Mouse (Mus musculus): ENCODE measurements around the gene Sf3a2. TPM values are rescaled to one million over a fixed set of nuclear protein-coding genes. Genes with fewer than 3 reads are reported as not detected.

Gene Sf3a2
- 12.1 and 15.3 TPM in 2 replicates for polyA plus RNA-seq (2012; ENCODE audit: insufficient read depth, insufficient read length, missing spikeins)

GRCm38 (mm10) chr10:80798150-80799006 lies at the start of gene Sf3a2, which contains the start of gene Plekhj1:
Gene Sf3a2 (plus strand): TSS chr10:80798198.
Gene Plekhj1 (minus strand): TSS chr10:80798626.
- peak within 1 kb of the TSS; percentile 90 for H3K4me3 ChIP-seq (ENCODE audit: insufficient read depth, low read depth, low read length)
- peak within 1 kb of the TSS; percentile 99 for H3K27ac ChIP-seq (replicated peaks; ENCODE audit: low read depth, low read length)
- peaks cover 5% of the 10 kb centered on the region; the same call in 1 of the 2 replicates for H3K4me1 ChIP-seq (ENCODE audit: control insufficient read depth, insufficient read depth, insufficient read length, low read length)

GRCm38 (mm10) chr10:80748609-80749008 lies 49.4 kb upstream of the Sf3a2 start:
- Histone ChIP-seq H3K4me3 (ENCODE audit: insufficient read depth, low read depth, low read length) (no peak overlapping the region), H3K27ac (replicated peaks; ENCODE audit: low read depth, low read length) (no peak overlapping the region), H3K4me1 (ENCODE audit: control insufficient read depth, insufficient read depth, insufficient read length, low read length) (peaks cover 7% of the 10 kb centered on the region)

- Histone ChIP-seq H3K4me1 (ENCODE audit: control insufficient read depth, insufficient read depth, insufficient read length, low read length) (peaks cover 6% of the 10 kb centered on the region), H3K4me3 (ENCODE audit: insufficient read depth, low read depth, low read length) (peak overlapping the region; percentile 42), H3K27ac (replicated peaks; ENCODE audit: low read depth, low read length) (peak overlapping the region; percentile 93)
Observed at GRCm38 (mm10) chr10:80751188-80751832, 46.7 kb upstream of the Sf3a2 start.

- Histone ChIP-seq H3K4me1 (ENCODE audit: control insufficient read depth, insufficient read depth, insufficient read length, low read length) (peaks cover 14% of the 10 kb centered on the region), H3K4me3 (ENCODE audit: insufficient read depth, low read depth, low read length) (peak overlapping the region; percentile 42)
Observed at GRCm38 (mm10) chr10:80752079-80752625, 45.8 kb upstream of the Sf3a2 start.

GRCm38 (mm10) chr10:80754594-80755290 lies 43.3 kb upstream of the Sf3a2 start, which contains the start of gene Dot1l:
Gene Dot1l (plus strand): TSS chr10:80755206.
- peak within 1 kb of the TSS; percentile 94 for H3K4me3 ChIP-seq (ENCODE audit: insufficient read depth, low read depth, low read length)
- peak within 1 kb of the TSS; percentile 84 for H3K27ac ChIP-seq (replicated peaks; ENCODE audit: low read depth, low read length)
- peaks cover 25% of the 10 kb centered on the region for H3K4me1 ChIP-seq (ENCODE audit: control insufficient read depth, insufficient read depth, insufficient read length, low read length)

More at GRCm38 (mm10) chr10:80752079-80752625, 45.8 kb upstream of the Sf3a2 start:
- H3K27ac ChIP-seq (replicated peaks; ENCODE audit: low read depth, low read length) = peak overlapping the region; percentile 93

GRCm38 (mm10) chr10:80755291-80756015 lies 42.5 kb upstream of the Sf3a2 start:
- Histone ChIP-seq H3K4me1 (ENCODE audit: control insufficient read depth, insufficient read depth, insufficient read length, low read length) (peaks cover 25% of the 10 kb centered on the region), H3K4me3 (ENCODE audit: insufficient read depth, low read depth, low read length) (peak overlapping the region; percentile 94), H3K27ac (replicated peaks; ENCODE audit: low read depth, low read length) (peak overlapping the region; percentile 84)

- H3K27ac ChIP-seq (replicated peaks; ENCODE audit: low read depth, low read length) = peak overlapping the region; percentile 84
- peaks cover 30% of the 10 kb centered on the region for H3K4me1 ChIP-seq (ENCODE audit: control insufficient read depth, insufficient read depth, insufficient read length, low read length)
- peak overlapping the region; percentile 94 for H3K4me3 ChIP-seq (ENCODE audit: insufficient read depth, low read depth, low read length)
Observed at GRCm38 (mm10) chr10:80756099-80756498, 41.9 kb upstream of the Sf3a2 start.

- H3K27ac ChIP-seq (replicated peaks; ENCODE audit: low read depth, low read length) = peak overlapping the region; percentile 84
- H3K4me1 ChIP-seq (ENCODE audit: control insufficient read depth, insufficient read depth, insufficient read length, low read length) = peaks cover 30% of the 10 kb centered on the region
- H3K4me3 ChIP-seq (ENCODE audit: insufficient read depth, low read depth, low read length) = peak overlapping the region; percentile 94
Observed at GRCm38 (mm10) chr10:80756509-80756908, 41.5 kb upstream of the Sf3a2 start.

GRCm38 (mm10) chr10:80756967-80757366 lies 41.0 kb upstream of the Sf3a2 start:
- Histone ChIP-seq H3K27ac (replicated peaks; ENCODE audit: low read depth, low read length) (peak overlapping the region; percentile 84), H3K4me3 (ENCODE audit: insufficient read depth, low read depth, low read length) (peak overlapping the region; percentile 94), H3K4me1 (ENCODE audit: control insufficient read depth, insufficient read depth, insufficient read length, low read length) (peaks cover 33% of the 10 kb centered on the region)

GRCm38 (mm10) chr10:80757717-80758116 lies 40.3 kb upstream of the Sf3a2 start:
- Histone ChIP-seq H3K27ac (replicated peaks; ENCODE audit: low read depth, low read length) (peak overlapping the region; percentile 84), H3K4me3 (ENCODE audit: insufficient read depth, low read depth, low read length) (peak overlapping the region; percentile 94; the same call in 1 of the 2 replicates), H3K4me1 (ENCODE audit: control insufficient read depth, insufficient read depth, insufficient read length, low read length) (peaks cover 34% of the 10 kb centered on the region)

GRCm38 (mm10) chr10:80758651-80759050 lies 39.3 kb upstream of the Sf3a2 start:
- no peak overlapping the region for H3K4me3 ChIP-seq (ENCODE audit: insufficient read depth, low read depth, low read length)
- peak overlapping the region; percentile 19; the same call in 1 of the 2 replicates for H3K27ac ChIP-seq (replicated peaks; ENCODE audit: low read depth, low read length)
- peaks cover 43% of the 10 kb centered on the region for H3K4me1 ChIP-seq (ENCODE audit: control insufficient read depth, insufficient read depth, insufficient read length, low read length)

- Histone ChIP-seq H3K4me1 (ENCODE audit: control insufficient read depth, insufficient read depth, insufficient read length, low read length) (peaks cover 60% of the 10 kb centered on the region), H3K27ac (replicated peaks; ENCODE audit: low read depth, low read length) (peak overlapping the region; percentile 21), H3K4me3 (ENCODE audit: insufficient read depth, low read depth, low read length) (no peak overlapping the region)
Observed at GRCm38 (mm10) chr10:80760596-80761524, 37.1 kb upstream of the Sf3a2 start.

- H3K27ac ChIP-seq (replicated peaks; ENCODE audit: low read depth, low read length) = no peak overlapping the region
- H3K4me1 ChIP-seq (ENCODE audit: control insufficient read depth, insufficient read depth, insufficient read length, low read length) = peaks cover 55% of the 10 kb centered on the region
- no peak overlapping the region for H3K4me3 ChIP-seq (ENCODE audit: insufficient read depth, low read depth, low read length)
Observed at GRCm38 (mm10) chr10:80761821-80762220, 36.2 kb upstream of the Sf3a2 start.

Measured in brown adipose tissue, adult 24 weeks (tissue).